ENCODE assay signal across 10 mouse cellular contexts in genomic region chr13:47277000-47277823, GRCm38 (mm10).
A peak's percentile ranks its signal among the peaks of the same experiment; 100 is the strongest.
DNase-seq lines count a peak whose midpoint lies in the region; ATAC-seq and TF ChIP-seq lines count a peak whose summit lies in the region.
"Had no signal": no experiment of that assay in that cellular context is flagged by ENCODE, and none has a peak within 500 bp of the region (broad histone marks: within the 10 kb centered on the region; RNA-seq: fewer than 3 reads in every experiment).

No protein-coding gene starts in this region.

- peaks cover 18% of the 10 kb centered on the region for H3K4me1 ChIP-seq in forebrain, embryonic 11.5 days (replicated peaks; ENCODE audit: control insufficient read depth, insufficient read depth, low read length)
- peaks cover 9% of the 10 kb centered on the region for H3K4me1 ChIP-seq in forebrain, postnatal 0 days (ENCODE audit: insufficient read depth)
- H3K4me1 ChIP-seq in embryonic facial prominence, embryonic 10.5 days, result peaks cover 42% of the 10 kb centered on the region

- H3K9ac ChIP-seq in forebrain, embryonic 11.5 days (ENCODE audit: low read length), result no peak overlapping the region
- H3K9ac ChIP-seq in forebrain, postnatal 0 days, result no peak overlapping the region
- H3K9ac ChIP-seq: limb, embryonic 15.5 days had no signal

- H3K36me3 ChIP-seq in forebrain, embryonic 11.5 days (ENCODE audit: control insufficient read depth, insufficient read depth, low read length), result no peaks in the 10 kb centered on the region
- H3K36me3 ChIP-seq in forebrain, postnatal 0 days (ENCODE audit: insufficient read depth), result no peaks in the 10 kb centered on the region
- no peaks in the 10 kb centered on the region for H3K36me3 ChIP-seq in embryonic facial prominence, embryonic 10.5 days (replicated peaks)
- H3K36me3 ChIP-seq: limb, embryonic 15.5 days had no signal

- 23% methylated on average over 13 of the region's 13 CpGs for WGBS in forebrain, embryonic 11.5 days
- whole genome bisulfite sequencing in forebrain, postnatal 0 days, result 35% methylated on average over 13 of the region's 13 CpGs
- WGBS in embryonic facial prominence, embryonic 10.5 days, result 40% methylated on average over 13 of the region's 13 CpGs

- no peak for TF ChIP-seq CTCF in forebrain, postnatal 0 days (IDR thresholded peaks at IDR 0.05; ENCODE audit: low read depth)

- H3K27ac ChIP-seq in forebrain, embryonic 11.5 days (ENCODE audit: low read depth, low read length), result peak overlapping the region; percentile 46; the same call in 1 of the 2 replicates
- H3K27ac ChIP-seq in forebrain, postnatal 0 days (ENCODE audit: low read depth, low read length), result no peak overlapping the region
- peak overlapping the region; percentile 71 for H3K27ac ChIP-seq in embryonic facial prominence, embryonic 10.5 days (replicated peaks)
- H3K27ac ChIP-seq: limb, embryonic 15.5 days had no signal

- ATAC-seq in forebrain, embryonic 11.5 days (replicated peaks; ENCODE audit: low FRiP score), result peak; percentile 14; the same call in 1 of the 2 replicates
- ATAC-seq in forebrain, postnatal 0 days, result no peak; the same call in 1 of the 2 replicates
- ATAC-seq in CD4-positive, CD25-positive, alpha-beta regulatory T cell, adult 4 months, result no peak

- no peak overlapping the region; the same call in 1 of the 2 replicates for H3K4me2 ChIP-seq in forebrain, embryonic 11.5 days (ENCODE audit: low read depth, low read length, severe bottlenecking)
- H3K4me2 ChIP-seq in forebrain, postnatal 0 days (ENCODE audit: low read depth), result no peak overlapping the region
- H3K4me2 ChIP-seq: limb, embryonic 15.5 days had no signal

- H3K9me3 ChIP-seq in forebrain, embryonic 11.5 days (ENCODE audit: control insufficient read depth, low read length), result no peaks in the 10 kb centered on the region
- H3K9me3 ChIP-seq in forebrain, postnatal 0 days (ENCODE audit: low read length), result no peaks in the 10 kb centered on the region
- no peaks in the 10 kb centered on the region for H3K9me3 ChIP-seq in embryonic facial prominence, embryonic 10.5 days
- H3K9me3 ChIP-seq: limb, embryonic 15.5 days had no signal

- no peak for DNase-seq in forebrain, embryonic 11.5 days (ENCODE audit: low spot score)
- no peak for DNase-seq in forebrain, postnatal 0 days
- peak; percentile 29 for DNase-seq in embryonic facial prominence, embryonic 10.5 days (ENCODE audit: low spot score)
- peak; percentile 48 for DNase-seq in heart, postnatal 4 days
- peak; percentile 42 for DNase-seq in lung, postnatal 36 days
- no peak for DNase-seq in B cell, adult 2 months
- DNase-seq in left cerebral cortex, adult 9 months (ENCODE audit: low spot score in 2 of 2), result no peak
- DNase-seq: gastrocnemius, postnatal 10 days had no signal

- H3K27me3 ChIP-seq in forebrain, embryonic 11.5 days (ENCODE audit: control insufficient read depth, insufficient read depth, low read length), result no peaks in the 10 kb centered on the region
- H3K27me3 ChIP-seq in forebrain, postnatal 0 days (ENCODE audit: insufficient read depth, low read length), result no peaks in the 10 kb centered on the region
- no peaks in the 10 kb centered on the region for H3K27me3 ChIP-seq in embryonic facial prominence, embryonic 10.5 days (replicated peaks; ENCODE audit: low read depth, poor library complexity, severe bottlenecking)
- H3K27me3 ChIP-seq: limb, embryonic 15.5 days had no signal

- no peak overlapping the region for H3K4me3 ChIP-seq in forebrain, embryonic 11.5 days (ENCODE audit: low read depth, low read length)
- H3K4me3 ChIP-seq in forebrain, postnatal 0 days (ENCODE audit: low read depth, low read length), result no peak overlapping the region
- peak overlapping the region; percentile 9; the same call in 1 of the 2 replicates for H3K4me3 ChIP-seq in embryonic facial prominence, embryonic 10.5 days
- H3K4me3 ChIP-seq: limb, embryonic 15.5 days had no signal

Comparison
In these comparisons a context has a peak if more than half of its experiments do, and no peak if none do; other contexts are left out.
1. DNase-seq: peak in embryonic facial prominence, embryonic 10.5 days (single experiment), heart, postnatal 4 days (single experiment) and lung, postnatal 36 days (single experiment); none in forebrain, embryonic 11.5 days (single experiment), forebrain, postnatal 0 days (single experiment), B cell, adult 2 months (0 of 2) and left cerebral cortex, adult 9 months (0 of 2).